Mouse (Mus musculus): ENCODE data around the gene Pabpn1.

The Pabpn1 gene

DNA sequence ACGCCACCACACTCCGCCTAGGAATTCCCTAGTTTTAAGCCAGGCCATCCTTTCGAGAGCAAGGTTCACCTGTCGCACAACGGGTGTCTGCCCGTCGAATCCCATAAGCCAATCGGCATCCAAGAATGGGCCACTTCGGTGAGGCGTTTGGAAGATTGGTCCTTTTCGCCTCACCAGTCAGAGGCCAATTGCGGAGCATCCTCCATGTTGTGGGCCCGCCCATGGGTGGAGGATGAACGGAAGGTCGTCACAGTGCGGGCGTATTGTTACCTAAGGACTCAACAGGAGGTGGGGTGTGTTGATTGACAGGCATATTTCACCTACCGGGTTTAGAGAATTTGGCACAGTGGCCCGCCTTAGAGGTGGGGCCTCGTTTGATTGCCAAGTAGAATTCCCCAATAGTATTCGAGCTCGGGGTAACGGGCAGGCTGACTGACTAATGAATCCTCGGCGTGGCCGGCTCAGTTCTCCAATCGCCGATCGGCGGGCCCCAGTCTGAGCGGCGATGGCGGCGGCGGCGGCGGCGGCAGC lies 1.4 kb downstream of the Pabpn1 start:
- peak; percentile 99 for DNase-seq (ENCODE audit: extremely low read depth, low read depth)

DNA sequence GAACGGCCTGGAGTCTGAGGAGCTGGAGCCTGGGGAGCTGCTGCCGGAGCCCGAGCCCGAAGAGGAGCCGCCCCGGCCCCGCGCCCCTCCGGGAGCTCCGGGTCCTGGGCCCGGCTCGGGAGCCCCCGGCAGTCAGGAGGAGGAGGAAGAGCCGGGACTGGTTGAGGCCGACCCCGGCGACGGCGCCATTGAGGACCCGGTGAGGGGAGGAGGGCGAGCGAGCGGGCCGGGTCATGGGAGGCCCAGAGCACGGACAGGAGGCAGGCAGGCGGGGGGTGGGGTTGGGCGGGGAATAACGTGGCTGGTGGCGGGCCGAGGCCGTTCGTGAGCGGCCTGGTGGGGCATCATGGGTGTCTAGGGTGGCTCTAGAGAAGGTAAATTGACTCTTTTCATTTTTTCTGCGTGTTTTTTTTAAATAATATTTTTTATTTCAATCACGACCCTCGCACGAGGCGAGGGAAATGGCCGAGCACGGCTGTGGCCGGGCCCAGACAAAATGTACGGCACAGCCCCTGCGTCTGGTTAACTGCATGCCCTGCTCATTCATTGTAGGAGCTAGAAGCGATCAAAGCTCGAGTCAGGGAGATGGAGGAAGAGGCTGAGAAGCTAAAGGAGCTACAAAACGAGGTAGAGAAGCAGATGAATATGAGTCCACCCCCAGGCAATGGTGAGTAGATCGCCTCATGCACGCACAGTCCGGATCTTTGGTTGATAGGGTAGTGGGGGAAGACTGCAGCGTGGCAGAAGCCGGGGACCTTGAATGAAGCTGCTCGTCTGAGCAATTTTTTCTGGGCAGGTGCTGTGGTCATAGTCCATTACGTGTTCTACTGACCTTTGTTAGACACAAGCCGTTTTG lies 2.2 kb downstream of the Pabpn1 start:
- no peak for DNase-seq (ENCODE audit: extremely low read depth, low read depth)

DNA sequence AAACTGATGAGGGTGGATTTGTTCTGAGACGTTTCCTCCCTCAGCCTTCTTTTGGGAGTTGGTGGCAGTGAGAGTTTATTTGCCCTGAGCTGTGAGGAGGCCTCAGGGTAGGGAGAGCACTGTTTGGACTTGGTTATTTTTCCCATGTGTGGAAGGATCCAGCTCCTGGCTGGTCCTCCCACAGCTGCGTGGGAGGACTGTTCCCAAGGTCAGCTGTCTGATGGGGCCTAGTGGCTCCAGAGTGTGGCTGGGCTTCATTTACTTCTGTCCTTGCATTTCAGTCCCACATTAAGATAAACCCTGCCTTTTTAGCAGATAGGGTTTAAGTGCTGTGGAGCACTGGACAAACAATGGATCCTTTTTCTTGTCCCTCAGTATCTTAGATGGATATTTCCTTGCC lies 5.1 kb downstream of the Pabpn1 start:
- DNase-seq (ENCODE audit: extremely low read depth, low read depth) = no peak

DNA sequence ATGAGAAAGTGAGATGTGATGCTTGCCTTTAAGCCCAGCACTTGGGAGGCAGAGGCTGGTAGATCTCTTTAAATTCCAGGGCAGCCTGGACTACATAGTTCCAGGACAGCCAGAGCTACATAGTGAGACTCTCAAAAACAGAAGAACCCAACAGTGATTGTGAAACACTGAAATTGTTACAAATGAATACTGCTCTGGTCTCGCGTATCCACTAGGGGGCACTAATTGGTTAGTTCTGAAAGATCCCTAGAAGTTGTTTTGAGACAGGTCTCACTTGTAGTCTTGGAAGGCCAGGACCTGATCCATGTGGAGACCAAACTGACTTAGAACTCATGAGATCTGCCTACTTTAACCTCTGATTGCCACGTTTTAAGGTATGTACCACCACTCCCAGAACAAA lies 8.1 kb downstream of the Pabpn1 start:
- DNase-seq (ENCODE audit: extremely low read depth, low read depth) = peak; percentile 71

DNA sequence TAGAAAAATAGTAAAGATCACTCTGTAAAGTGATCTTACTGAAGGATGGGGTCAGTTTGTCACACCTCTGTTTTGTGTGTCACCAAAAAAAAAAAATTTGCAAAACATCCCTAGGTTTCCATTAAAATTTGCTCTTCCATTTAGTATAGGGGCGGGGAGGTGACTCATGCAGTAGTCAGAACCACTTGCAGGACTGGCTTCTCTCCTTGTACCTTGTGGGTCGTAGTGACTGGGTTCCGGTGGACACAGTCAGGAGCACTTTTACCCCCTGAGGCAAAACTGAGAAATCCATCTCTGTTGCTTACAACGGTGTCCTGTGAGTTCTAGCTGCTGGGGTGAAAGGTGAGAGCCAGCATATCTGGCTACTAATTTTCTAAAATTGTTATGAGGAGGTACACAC lies 11.3 kb downstream of the Pabpn1 start:
- DNase-seq (ENCODE audit: extremely low read depth, low read depth) = no peak

DNA sequence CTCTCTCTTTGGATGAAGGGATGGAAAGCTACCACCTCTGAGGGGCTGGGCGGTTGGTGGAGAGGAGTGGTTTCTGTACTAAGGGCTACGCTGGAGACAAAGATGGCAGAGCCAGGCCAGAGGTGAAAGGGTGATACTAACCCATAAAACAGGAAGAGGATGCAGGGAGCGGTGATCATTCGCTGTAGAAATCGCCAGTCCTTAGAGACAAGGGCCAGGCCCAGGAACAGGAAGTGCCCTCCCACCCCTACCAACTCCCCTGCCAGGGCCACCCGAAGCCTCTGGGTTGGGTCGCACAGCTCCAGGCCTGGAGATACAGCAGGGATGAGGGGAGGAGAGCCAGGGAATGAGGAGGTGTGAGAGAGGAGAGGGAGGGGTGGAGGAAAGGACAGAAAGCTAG lies 16.4 kb downstream of the Pabpn1 start:
- no peak for DNase-seq (ENCODE audit: extremely low read depth, low read depth)

DNA sequence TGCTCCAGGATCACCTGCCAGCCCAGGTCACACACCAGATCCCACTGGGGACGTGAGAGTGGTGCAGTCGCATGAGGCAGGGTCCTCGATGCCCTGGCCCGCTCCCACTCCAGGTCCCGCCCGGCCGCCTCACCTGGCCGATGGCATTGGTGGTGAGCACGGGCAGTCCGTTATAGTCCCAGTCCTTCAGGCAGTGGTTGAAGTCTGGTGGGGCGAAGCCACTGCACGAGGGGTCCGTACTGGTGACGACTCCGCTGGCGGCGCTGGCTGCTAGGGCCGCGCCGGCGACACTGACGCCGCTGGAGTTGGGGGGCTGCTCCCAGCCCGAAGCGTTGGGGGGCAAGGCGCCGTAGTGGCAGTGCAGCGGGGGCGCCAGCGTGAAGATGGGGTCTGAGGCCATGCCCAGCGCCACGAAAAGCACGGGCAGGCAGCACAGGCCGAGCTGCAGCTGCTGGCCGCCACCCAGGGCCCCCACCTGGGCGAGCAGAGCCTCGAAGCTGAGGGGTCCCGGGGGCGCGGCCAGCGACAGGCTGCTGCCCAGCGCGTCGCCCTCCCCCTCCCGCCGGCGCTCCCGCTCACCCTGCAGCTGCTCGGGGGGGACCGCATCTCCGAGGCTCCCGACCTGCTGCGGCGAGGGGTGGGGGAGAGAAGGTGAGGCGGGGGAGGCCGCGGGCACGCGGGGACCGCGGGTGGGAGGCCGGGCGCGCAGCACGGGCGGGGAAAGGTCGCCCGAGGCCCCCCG lies 20.0 kb downstream of the Pabpn1 start:
- no peak for DNase-seq (ENCODE audit: extremely low read depth, low read depth)

DNA sequence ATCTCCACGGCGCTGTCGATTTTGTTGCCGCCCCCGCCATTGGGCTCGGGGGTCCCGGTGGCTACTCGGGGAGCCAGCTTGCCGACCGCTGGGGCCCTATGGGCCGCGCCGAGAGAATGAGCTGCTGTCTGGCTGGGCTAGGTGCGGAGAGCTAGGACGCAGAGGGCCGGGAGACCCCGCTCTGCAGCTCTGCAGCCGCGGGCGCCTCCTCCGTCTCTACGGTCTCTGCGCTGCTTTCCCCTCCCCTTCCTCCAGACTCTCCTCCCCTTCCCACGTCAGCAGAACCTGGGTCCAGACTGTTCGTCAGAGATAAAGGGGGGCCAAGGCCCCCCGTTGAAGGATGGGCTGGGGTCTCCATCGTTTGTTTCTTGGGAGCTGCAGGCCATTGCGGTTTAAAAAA lies 20.6 kb downstream of the Pabpn1 start, which contains the start of gene Slc22a17:
Gene Slc22a17, minus strand, starts transcription at position 247 of the 400 bp plus-strand sequence.
- DNase-seq (ENCODE audit: extremely low read depth, low read depth) = no peak

DNA sequence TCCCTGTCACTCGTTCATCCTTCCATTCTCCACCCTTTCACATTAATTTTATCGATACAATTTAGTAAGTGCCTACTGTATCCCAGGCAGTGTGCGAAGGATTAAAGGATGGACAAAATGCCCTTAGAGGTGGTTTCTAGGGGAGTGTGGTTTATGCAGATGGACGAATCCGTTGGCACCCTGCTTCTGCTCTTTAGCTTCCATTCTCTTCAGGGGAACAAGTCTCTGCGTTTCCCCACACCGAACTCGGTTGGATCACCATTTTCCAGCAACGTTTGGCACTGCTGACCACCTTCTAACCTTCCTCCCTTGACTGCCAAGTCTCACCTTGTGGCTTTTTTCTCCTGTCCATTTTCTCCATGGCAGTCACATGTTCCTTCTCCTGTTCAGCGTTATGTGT lies 21.0 kb downstream of the Pabpn1 start:
- DNase-seq (ENCODE audit: extremely low read depth, low read depth) = no peak

DNA sequence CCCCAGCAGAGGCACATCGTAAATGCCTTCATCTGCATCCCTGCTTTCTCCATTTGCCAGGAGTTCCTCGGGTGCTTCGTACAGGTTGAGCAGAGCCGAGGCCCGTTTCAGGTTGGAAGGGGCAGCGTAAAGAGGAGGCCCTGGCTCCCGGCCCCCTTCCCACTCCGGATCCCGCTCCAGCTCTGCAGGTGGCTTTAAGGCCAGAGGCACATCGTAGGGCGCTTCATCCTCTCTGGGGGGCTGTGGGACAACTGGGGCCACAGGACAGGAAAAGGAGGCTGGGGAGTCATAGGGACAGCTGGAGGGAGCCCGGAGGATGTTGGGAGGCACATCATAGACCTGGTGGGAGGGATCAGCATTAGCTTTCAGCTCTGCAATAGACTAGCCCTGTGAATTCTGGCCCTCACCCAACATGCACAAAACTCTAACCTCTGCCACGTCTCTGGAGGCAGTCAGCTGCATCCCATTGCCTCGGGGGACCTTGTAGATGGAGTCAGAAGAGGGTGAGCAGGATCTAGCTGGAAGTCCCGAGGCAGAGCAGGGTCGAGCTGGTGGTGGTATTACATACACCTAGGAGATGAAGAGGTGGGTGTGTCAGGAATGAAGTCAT lies 27.9 kb downstream of the Pabpn1 start:
- no peak for DNase-seq (ENCODE audit: extremely low read depth, low read depth)

DNA sequence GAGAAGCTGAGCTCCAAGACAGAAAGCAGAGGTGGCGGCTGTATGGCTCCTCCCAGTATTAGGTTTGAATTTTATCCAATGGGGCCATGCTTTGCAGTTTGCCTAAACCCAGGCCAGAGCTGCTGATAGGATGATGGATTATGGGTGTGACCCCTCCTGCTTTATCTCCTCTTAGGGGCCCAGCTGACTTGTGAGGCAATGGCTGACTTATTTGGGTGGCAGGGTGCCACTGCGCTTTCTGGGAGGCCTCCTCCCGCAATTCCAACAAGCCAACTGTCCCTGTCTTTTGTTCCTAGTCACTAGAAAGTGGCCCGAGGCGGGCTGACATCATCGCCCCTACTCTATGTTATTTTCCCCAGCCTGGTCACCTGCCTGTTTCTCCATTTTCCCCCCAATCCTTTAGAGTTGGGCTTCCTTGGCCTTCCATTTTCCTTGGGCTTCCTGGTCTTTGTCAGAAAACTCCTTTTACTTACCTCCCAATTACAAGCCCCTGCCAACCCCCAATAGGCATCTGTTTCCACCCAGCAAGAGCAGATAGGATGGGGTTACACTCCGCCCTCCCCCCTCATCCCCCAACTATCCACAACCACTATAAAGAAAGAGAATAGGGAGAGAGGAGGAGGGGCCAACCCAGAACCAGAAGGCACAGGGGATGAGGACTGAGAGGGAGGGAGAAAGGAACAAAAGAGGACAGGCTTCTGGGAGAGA lies 32.5 kb downstream of the Pabpn1 start:
- peak; percentile 17 for DNase-seq (ENCODE audit: extremely low read depth, low read depth)

DNA sequence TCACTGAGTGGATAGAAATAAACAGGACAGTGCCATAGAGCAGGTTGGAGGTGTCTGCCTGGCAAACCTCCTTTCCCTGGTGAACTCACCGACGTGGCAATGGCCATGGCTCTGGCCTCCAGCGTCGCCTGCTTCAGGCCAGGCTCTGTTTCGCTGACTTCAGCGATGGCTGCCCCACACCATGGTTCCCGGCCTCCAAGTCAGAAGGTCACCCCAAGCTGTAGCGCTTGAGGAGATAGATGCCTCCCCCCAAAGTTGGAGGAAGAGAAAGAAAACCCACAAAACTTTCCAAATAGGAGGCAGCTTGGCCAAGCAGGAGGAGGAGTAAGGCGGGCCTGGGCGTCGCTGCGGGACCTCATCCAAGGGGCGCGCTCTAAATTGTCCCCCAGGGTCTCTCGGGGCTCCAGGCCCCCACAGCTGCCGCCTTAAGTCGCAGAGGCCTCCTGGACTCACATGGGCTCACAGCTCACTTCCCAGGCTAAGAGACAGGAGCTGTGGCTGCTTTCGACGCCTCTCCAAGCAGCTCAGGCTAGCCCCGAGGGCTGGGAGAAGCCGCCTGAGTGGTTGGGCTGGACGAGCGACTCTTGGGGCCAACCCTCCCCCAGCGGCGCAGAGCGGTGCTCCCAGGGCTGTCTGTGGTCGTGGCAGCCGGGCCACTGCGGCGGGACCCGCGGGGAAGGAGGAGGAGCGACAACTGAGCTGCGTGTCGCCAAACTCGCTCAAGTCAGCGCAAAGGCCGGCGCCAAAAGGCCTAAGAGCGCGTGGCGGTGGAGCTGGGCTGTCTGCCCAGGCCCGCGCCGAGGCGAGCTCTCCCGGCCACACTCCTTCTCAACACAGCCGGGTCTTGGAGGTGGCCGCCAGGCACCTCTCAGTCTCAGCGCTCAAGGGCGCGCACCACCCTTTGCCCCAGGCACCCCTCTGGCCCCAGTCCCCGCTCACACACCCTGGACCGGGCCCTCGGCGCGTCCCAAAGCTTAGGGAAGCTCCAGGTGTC lies 33.3 kb downstream of the Pabpn1 start, which contains the start of gene Efs:
Gene Efs, minus strand, starts transcription at position 778 of the 994 bp plus-strand sequence.
- no peak for DNase-seq (ENCODE audit: extremely low read depth, low read depth)

DNA sequence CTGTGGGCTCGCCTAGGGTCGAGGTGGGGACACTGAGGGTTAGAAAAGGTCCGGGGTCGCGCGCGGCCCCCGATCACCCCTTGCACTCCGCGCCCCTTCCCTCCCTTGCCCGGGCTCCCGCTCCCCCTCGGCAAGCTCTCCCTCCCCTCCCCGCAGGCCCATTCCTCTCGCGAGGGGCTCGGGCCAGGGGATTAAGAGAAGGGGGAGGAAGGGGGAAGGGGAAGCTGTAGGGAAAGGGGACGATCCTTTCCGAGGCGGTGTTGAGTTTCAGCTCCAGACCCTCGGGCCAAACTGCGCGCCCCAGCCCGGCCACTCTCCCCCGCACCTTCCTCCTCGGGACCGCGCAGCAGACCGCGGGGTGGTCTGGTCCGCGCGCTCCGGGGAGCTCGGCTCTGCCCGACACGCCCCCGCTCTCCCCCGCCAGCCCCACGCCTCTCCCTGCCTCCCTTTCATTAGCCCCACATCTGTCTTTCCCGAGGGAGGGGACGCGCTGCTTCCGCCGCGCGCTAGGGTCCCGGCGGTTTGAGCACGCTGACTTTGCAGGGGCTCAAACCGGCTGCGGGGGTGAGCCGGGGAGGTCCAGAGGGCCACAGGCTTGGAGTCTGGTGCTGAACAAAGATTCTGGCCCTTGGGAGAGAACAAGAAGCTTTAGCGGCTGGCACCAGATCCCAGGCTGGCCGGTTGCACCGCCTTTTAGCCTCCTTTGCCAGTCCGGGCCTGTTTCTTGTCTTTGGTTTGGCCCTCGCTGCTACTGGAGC lies 34.3 kb downstream of the Pabpn1 start:
- no peak for DNase-seq (ENCODE audit: extremely low read depth, low read depth)

DNA sequence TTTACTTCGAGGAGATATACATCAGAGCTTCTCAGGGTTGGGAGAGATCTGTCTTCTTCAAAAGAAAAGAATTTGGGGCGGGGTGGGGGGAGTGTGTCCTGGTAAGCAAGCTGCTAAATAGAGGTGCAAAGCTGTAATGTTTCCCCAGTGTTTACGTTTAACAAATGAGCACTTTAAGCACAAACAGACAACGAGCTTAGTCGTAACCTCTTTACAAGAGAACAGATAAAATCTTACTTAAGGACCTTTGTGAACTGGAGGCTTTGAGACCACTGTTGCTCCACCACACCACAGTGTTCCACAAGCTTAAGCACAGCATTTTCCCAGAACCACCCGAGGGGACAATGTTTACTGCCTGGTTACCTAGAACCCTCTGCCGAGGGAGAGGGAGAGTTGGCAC lies 35.0 kb downstream of the Pabpn1 start:
- DNase-seq (ENCODE audit: extremely low read depth, low read depth) = no peak

DNA sequence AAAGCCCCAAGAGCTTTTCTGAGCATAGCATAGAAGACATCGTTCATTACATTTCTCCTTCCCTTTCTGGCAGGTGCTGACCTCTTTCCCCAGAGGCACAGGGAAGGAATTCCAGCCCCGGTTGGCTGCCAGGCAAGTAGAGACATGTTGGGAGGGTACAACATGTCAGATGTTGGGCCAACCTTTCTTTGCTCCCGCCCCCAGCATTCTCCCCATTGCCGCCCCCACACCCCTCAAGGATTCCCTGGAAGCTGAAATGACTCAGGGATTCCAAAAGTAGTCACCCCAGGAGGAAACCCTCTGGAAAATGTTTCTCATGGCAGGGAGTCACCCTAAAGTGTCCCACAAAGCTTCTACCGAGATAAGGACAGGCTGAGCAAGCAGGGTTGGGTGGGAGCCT lies 37.5 kb downstream of the Pabpn1 start:
- no peak for DNase-seq (ENCODE audit: extremely low read depth, low read depth)

DNA sequence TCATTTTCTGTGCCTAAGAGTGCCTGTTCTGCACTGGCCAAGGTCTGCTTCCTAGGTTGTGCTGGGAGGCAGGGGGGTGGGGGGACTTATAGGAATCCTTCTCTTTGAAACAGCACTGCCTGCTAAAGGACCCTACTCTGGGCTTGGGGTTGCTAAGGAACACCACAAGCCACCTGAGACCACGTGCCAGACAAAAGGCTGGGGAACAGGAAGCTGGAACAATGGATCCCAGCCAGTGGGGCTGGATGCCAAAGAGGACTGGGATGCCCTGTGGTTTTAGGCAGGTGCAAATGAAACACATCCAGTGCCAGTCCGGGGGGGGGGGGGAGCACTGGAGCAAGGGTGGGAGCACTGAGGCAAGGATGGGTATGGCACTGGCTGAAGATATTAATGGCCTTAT lies 38.1 kb downstream of the Pabpn1 start:
- DNase-seq (ENCODE audit: extremely low read depth, low read depth) = no peak

DNA sequence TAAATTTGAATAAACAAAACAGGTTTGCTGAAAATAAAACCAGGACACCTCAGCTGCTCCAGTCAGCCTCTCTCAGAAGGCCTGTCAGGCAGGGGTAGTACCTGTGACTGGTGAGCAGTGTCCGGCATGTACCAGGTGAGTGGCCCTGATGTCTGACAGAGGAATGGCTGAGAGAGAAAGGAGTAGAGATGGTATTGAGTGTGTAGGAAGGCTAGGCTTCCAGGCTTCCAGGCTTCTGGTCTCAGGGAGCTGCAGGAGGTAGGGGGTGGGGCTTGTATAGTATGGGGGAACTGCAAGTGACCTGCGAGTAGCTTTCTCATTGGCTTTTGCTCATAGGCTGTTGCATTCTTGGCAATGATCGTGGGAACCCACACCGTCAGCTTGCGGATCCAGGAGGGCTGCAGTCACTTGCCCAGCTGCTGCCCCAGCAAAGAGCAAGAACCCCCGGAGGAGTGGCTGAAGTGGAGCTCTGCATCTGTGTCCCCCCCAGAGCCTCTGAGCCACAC lies 40.4 kb downstream of the Pabpn1 start, which contains the start of gene Il25:
Gene Il25, plus strand, starts transcription at position 51 of the 506 bp plus-strand sequence.
- no peak for DNase-seq (ENCODE audit: extremely low read depth, low read depth)

DNA sequence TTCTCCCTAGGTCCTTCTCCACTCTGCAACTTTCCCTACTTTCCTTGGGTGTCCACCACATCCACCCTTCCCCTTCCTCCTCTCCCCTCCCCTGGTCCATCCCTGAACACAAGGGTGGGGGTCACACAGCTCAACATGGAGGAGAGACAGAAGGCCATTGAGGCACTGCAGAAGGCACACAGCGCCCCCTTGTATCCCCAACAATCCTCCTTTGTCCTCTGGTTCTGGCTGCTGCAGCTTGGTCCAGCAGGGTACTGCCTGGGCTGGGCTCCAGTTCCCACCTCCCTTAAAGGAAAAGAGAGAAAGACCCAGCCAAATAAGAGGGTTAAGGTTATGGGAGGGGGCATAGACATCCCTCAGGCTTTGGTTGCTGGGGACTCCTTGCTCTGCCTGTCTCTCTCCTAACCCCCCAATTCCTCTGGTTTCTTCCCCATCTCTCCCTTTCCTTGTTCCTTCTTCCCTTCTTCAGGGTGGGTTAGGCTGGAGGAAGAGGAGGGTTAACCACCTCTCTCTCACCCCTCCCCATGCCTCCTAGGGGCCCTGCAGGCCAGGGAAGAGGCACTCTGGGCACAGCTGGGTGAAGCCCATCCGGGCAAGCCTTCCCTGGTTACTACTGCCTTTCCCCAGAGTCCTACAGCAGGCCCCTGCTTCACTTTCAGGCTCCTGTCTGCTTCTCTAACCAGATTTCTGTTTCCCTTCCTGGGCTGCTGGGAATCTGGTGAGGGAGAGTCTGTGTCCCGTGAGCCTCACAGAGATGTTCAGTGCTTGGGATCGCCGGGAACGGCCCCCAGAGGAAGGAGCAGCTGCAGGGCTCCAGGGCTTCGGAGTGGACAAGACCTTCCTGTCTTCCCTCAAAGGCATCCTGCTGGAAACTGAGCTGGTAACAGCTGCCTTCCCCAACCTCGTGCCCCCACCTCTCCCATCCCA lies 43.9 kb downstream of the Pabpn1 start, which contains the start of gene Cmtm5:
Gene Cmtm5, plus strand, starts transcription at position 358 of the 927 bp plus-strand sequence.
- DNase-seq (ENCODE audit: extremely low read depth, low read depth) = no peak

All from MEL-GATA-1-ER (cell line).